Mouse (Mus musculus) forebrain, embryonic 14.5 days (tissue): ENCODE results near the gene Rbm43. TPM values are rescaled to one million over a fixed set of nuclear protein-coding genes. Genes with fewer than 3 reads are reported as not detected.

Source experiments
- ATAC-seq: fragments of 200-750 bp; cut with Nextera tagmentation; 2 replicates; pipeline ENCODE4 v1.8.0; 2017; ENCODE audit warnings: mild to moderate bottlenecking, moderate library complexity
- DNase-seq: peaks from one replicate; pipeline ENCODE4 v3.0.0-alpha.2; 2015; ENCODE audit warnings: low spot score
- H3K27ac ChIP-seq: fragments of 300-500 bp; sonication (generic); 2 replicates; pipeline ENCODE4 v1.5.1; 2014; ENCODE audit warnings: low read depth, mild to moderate bottlenecking, control low read depth, low read length, moderate library complexity
- H3K27me3 ChIP-seq: fragments of 300-500 bp; sonication (generic); replicated peaks from 2 replicates; pipeline ENCODE4 v1.6.1; 2014; ENCODE audit warnings: low read length, control low read depth, mixed read lengths; ENCODE audit not compliant: control insufficient read depth, insufficient read depth
- H3K36me3 ChIP-seq: fragments of 300-500 bp; sonication (generic); 2 replicates; pipeline ENCODE4 v1.6.1; 2014; ENCODE audit warnings: low read length, control low read depth; ENCODE audit not compliant: control insufficient read depth, insufficient read depth
- H3K4me1 ChIP-seq: fragments of 300-500 bp; sonication (generic); 2 replicates; pipeline ENCODE4 v1.6.1; 2014; ENCODE audit warnings: antibody characterized with exemption, low read length, control low read depth; ENCODE audit not compliant: control insufficient read depth, insufficient read depth
- H3K4me2 ChIP-seq: fragments of 300-500 bp; sonication (generic); 2 replicates; pipeline ENCODE4 v1.6.1; 2014; ENCODE audit warnings: mild to moderate bottlenecking, control low read depth, low read length
- H3K4me3 ChIP-seq: fragments of 300-500 bp; sonication (generic); 2 replicates; pipeline ENCODE4 v1.5.1; 2014; ENCODE audit warnings: low read depth, low read length, control low read depth
- H3K9ac ChIP-seq: fragments of 300-500 bp; sonication (generic); 2 replicates; pipeline ENCODE4 v1.6.1; 2014; ENCODE audit warnings: mild to moderate bottlenecking, low read length, control low read depth, moderate library complexity
- H3K9me3 ChIP-seq: fragments of 300-500 bp; sonication (generic); replicated peaks from 2 replicates; pipeline ENCODE4 v1.6.1; 2016; ENCODE audit warnings: low read length, control low read depth, mixed read lengths; ENCODE audit not compliant: control insufficient read depth
- WGBS: fragments of 180-500 bp; shearing (Covaris S2); extraction: QIAGEN DNeasy Blood & Tissue Kit; methylation state at CpG from one replicate; pipeline ENCODE4 v1.1.7; 2014; 5-methylcytosine and 5-hydroxymethylcytosine counted together
- polyA plus RNA-seq: library from polyadenylated mRNA; unstranded; fragments of >200 nt; fragmentation: Nextera tagmentation; extraction: Ambion mirVana; gene quantifications from 2 replicates; pipeline ENCODE4 v1.2.1, GENCODE M21; 2014

Gene Rbm43
- polyA plus RNA-seq: 5.5 and 5.6 TPM in 2 replicates

DNA sequence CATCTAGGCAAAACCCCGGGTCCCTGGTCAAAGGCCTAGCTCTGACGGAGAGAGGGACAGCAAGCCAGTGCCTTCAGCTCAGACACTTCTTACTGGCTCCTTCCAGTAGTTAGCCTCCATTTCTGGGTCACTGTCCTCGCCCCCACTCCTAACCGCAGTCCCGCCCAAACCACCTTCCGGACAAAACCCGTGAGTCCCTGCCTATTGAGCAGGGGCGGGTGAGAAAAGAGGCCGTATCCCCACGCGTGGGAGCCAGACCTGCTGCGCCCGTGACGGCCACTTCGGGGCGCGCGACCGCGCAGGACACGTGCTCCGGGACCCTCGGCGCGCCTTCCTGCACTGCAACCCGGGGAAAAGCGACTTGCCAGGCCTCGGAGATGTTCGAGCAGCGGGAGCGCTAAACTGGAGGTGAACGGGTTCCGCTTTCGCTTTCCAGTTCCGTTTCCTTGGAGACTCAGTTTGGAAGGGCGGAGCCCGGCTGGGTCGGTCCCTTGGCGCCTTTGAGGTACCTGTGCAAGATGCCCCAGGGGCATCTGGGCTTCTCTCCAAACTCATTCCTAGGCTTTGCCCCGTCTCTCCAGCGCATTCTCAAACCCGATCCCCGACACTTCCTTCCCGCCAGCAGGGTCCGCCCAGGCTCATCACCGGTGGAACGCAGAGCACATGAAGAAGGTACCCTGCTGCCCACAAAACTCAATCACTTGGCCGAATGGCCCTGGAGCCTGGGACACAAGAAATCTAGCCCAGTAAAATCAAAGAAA is at the start of gene Rbm43:
Gene Rbm43, minus strand, starts transcription at position 590 of the 761 bp plus-strand sequence.
- Histone ChIP-seq H3K4me3 (peak within 1 kb of the TSS; percentile 47), H3K27me3 (no peaks in the 10 kb centered on the region), H3K36me3 (no peaks in the 10 kb centered on the region), H3K9me3 (no peaks in the 10 kb centered on the region), H3K4me1 (0 out of 2 replicates have a peak, but pooled peaks cover 3% of the 10 kb centered on the region), H3K27ac (peak within 1 kb of the TSS; percentile 21; the same call in 1 of the 2 replicates), H3K4me2 (peak within 1 kb of the TSS; percentile 87), H3K9ac (peak within 1 kb of the TSS; percentile 67)
- DNase-seq: peak; percentile 77
- WGBS: 2% methylated on average over 48 of the region's 48 CpGs
- peak; percentile 92 for ATAC-seq

DNA sequence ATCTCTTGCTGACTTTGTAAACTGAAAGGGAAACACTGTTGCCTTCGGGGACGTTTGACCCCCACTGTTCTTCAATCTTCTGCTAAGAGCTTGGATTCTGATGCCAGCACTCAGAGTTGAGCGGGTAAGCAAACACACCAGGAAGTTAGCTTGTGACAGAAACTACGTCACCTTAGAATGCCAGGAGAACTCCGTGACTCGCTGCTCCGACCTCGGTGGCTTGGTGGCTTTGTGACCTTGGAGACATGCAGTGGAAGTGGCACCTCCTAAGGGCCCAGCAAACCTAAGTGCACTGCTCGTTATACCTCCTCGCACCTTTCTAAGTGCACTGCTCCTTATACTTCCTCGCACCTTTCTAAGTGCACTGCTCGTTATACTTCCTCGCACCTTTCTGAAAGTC is 47.3 kb upstream of the Rbm43 start:
- ATAC-seq (no peak), DNase-seq (no peak)
- Histone ChIP-seq H3K27ac (no peak overlapping the region), H3K4me3 (no peak overlapping the region), H3K4me2 (no peak overlapping the region), H3K9ac (no peak overlapping the region), H3K9me3 (no peaks in the 10 kb centered on the region), H3K27me3 (no peaks in the 10 kb centered on the region), H3K36me3 (no peaks in the 10 kb centered on the region), H3K4me1 (no peaks in the 10 kb centered on the region)
- WGBS: 77% methylated on average over 13 of the region's 13 CpGs

DNA sequence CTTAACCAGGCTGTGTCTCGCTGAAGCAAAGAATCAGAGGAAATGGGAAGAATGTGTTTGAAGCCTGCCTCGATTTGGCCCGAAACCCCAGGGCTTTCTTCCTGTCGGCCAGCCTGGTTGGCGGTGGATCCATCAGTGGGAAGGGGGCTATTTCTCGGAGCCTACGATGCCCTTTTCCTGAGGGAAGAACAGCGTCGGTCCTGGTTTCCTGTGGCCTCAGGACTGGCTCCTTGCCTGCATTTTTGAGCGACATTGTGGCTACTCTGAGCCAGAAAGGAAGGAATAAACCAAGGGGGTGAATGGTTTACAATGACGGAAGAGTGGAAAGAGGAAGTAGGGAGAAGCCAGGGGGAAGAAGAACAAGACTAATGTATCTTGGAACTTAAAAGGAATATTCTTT is 46.7 kb upstream of the Rbm43 start:
- ATAC-seq (no peak), DNase-seq (no peak)
- no peaks in the 10 kb centered on the region for H3K4me1 ChIP-seq
- H3K4me3 ChIP-seq: no peak overlapping the region
- no peaks in the 10 kb centered on the region for H3K27me3 ChIP-seq
- no peak overlapping the region for H3K27ac ChIP-seq
- 71% methylated on average over 11 of the region's 11 CpGs for WGBS
- H3K9me3 ChIP-seq: no peaks in the 10 kb centered on the region
- H3K9ac ChIP-seq: no peak overlapping the region
- H3K36me3 ChIP-seq: no peaks in the 10 kb centered on the region
- no peak overlapping the region for H3K4me2 ChIP-seq

DNA sequence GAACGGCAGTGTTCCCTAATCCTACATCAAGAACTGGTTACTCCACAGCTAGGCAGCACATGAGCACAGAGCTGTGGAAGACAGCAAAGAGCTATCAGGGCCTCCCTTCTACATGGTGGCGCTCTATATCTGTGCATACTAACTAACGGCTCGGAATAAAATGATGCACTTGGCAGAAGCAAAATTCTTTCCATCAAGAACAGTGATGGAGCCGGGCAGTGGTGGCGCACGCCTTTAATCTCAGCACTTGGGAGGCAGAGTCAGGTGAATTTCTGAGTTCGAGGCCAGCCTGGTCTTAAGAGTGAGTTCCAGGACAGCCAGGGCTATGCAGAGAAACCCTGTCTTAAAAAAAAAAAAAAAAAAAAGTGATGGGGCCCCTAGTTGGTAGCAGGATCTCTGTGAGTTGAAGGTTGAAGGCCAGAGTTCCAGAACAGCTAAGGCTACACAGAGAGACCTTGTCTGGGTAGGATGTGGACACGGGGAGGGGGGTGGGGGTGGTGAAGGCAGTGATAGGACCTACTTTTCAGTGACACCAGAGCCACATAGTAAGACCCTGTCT is 38.5 kb upstream of the Rbm43 start, which contains the start of gene Nmi:
Gene Nmi, minus strand, starts transcription at position 85 of the 559 bp plus-strand sequence.
- Histone ChIP-seq H3K4me2 (peak within 1 kb of the TSS; percentile 78), H3K4me1 (no peaks in the 10 kb centered on the region), H3K36me3 (no peaks in the 10 kb centered on the region), H3K9me3 (no peaks in the 10 kb centered on the region), H3K9ac (peak within 1 kb of the TSS; percentile 68), H3K27ac (no peak within 1 kb of the TSS), H3K4me3 (peak within 1 kb of the TSS; percentile 48), H3K27me3 (no peaks in the 10 kb centered on the region)
- DNase-seq (peak; percentile 23), ATAC-seq (peak; percentile 67)
- 72% methylated on average over 9 of the region's 9 CpGs for WGBS

DNA sequence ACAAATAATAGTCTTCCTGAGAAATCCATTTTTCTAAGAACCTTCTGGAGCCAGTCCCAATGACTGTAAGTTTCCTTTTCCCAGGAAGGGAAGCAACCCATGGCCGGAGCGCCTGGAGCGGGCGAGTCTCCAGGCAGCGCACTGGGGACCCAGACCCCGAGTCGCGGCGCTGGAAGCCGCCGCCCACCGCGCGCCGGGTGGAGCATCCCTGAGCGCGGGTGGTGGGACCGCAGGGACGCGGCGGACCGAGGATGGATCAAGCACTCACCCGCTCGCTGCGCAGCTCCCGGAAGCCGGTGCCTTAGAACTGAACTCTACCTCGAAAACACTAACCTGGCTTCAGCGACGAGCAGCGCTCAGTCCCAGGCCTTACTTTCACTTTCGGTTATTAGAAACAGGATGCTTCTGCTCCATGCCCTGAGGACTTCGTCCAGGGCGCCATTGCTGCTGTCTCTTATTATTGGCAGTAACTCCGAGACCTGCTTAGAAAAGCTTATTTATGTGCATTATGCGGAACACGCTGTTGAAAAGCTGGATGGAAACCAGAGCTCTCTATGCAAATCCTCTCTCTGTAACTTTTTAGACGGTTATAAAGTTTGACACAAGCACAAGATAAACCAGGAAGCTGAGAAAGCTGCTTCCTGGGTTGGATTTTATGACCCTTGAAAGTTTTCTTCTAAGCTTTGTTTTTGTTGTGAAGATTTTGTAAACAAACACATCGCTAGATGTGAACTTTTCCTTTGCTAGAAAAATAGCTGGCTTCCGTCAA is 37.9 kb upstream of the Rbm43 start:
- H3K9me3 ChIP-seq: no peaks in the 10 kb centered on the region
- H3K4me3 ChIP-seq: peak overlapping the region; percentile 48
- H3K4me2 ChIP-seq: peak overlapping the region; percentile 78
- DNase-seq (peak; percentile 73), ATAC-seq (peak; percentile 84)
- H3K36me3 ChIP-seq: no peaks in the 10 kb centered on the region
- 2% methylated on average over 40 of the region's 40 CpGs for WGBS
- peak overlapping the region; percentile 68 for H3K9ac ChIP-seq
- H3K4me1 ChIP-seq: no peaks in the 10 kb centered on the region
- H3K27me3 ChIP-seq: no peaks in the 10 kb centered on the region
- no peak overlapping the region for H3K27ac ChIP-seq

DNA sequence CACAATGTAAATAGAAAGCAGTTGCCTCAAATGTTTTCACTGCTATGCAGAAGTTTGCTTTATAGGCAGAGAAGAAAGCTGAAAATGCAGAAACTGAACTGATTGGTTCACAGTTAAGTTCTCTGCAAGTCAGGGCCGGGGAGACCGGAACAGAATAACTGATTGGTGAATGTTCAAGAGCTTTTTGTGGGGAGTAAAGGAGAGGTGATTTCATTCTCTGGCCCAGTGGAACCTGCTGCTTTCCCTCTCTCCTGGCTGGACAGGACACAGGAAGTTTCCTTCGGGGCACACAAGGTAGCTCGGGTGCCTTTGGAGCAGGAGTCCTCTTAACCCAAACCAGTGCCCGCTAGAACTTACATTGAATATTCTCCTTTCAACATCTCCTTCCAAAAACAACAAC is 37.2 kb upstream of the Rbm43 start:
- DNase-seq: no peak
- Histone ChIP-seq H3K36me3 (no peaks in the 10 kb centered on the region), H3K27ac (no peak overlapping the region), H3K9ac (no peak overlapping the region), H3K9me3 (no peaks in the 10 kb centered on the region), H3K27me3 (no peaks in the 10 kb centered on the region), H3K4me3 (no peak overlapping the region), H3K4me1 (no peaks in the 10 kb centered on the region), H3K4me2 (peak overlapping the region; percentile 78)
- peak; percentile 30; the same call in 1 of the 2 replicates for ATAC-seq
- WGBS: 72% methylated on average over 5 of the region's 5 CpGs

DNA sequence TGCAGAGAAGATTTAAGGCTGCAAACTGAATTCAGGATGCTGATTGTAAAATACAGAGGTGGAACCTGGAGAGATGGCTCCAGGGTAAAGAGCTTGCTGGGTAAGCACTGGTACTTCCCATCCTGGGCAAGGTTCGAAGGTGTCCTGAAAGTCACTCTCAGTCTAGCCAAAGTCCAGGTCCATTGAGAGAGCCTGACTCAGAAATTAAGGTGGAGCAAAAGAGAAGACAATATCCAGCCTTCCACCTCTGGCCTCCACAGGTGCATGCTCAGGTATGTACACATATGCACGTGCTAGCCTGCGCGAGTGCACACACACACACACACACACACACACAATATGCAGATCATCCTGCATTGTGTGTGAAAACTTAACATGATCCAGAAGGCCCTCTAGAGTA is 35.9 kb upstream of the Rbm43 start:
- 98% methylated on average over 4 of the region's 4 CpGs for WGBS

DNA sequence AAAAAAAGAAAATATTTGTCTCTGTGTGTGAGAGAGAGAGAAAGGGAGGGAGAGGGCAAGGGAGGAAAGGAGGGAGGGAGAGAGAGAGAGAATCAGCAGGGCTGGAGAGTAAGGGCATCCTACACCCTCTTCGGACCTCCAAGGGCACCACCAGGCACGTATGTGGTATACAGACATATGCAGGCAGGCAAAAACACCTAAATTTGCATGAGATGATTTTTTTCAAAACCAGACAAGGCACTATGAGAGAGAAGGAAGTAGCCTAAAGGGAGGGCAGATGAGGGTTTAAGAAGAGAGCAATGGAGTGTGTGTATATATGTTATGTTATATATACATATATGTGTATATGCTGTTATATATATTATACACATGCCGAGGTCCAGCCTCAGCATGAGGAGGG is 32.3 kb upstream of the Rbm43 start:
- no peaks in the 10 kb centered on the region for H3K36me3 ChIP-seq
- H3K4me2 ChIP-seq: no peak overlapping the region
- H3K9ac ChIP-seq: no peak overlapping the region
- DNase-seq: no peak
- 86% methylated on average over 3 of the region's 3 CpGs for WGBS
- no peak overlapping the region for H3K4me3 ChIP-seq
- H3K4me1 ChIP-seq: no peaks in the 10 kb centered on the region
- no peaks in the 10 kb centered on the region for H3K27me3 ChIP-seq
- no peak for ATAC-seq
- H3K27ac ChIP-seq: no peak overlapping the region
- no peaks in the 10 kb centered on the region for H3K9me3 ChIP-seq

More for the DNA sequence above, 35.9 kb upstream of the Rbm43 start:
- no peak for DNase-seq
- no peak overlapping the region for H3K4me3 ChIP-seq
- H3K27ac ChIP-seq: no peak overlapping the region
- H3K4me2 ChIP-seq: no peak overlapping the region
- H3K9me3 ChIP-seq: no peaks in the 10 kb centered on the region
- no peak for ATAC-seq
- H3K9ac ChIP-seq: no peak overlapping the region
- no peaks in the 10 kb centered on the region for H3K36me3 ChIP-seq
- no peaks in the 10 kb centered on the region for H3K4me1 ChIP-seq
- H3K27me3 ChIP-seq: no peaks in the 10 kb centered on the region
